Mouse (Mus musculus) splenic B cell, adult 2 months (primary cell): ENCODE results near the gene Ccdc85c.

Experiments used
- DNase-seq: peaks from one replicate; pipeline ENCODE4 v3.0.0-alpha.2; 2011; ENCODE audit warnings: low read depth, low spot score
- H3K27me3 ChIP-seq: 2 replicates; pipeline ENCODE4 v1.6.1; 2012; ENCODE audit warnings: mild to moderate bottlenecking, low read length, moderate library complexity, mixed read lengths; ENCODE audit not compliant: control insufficient read depth, poor library complexity, insufficient read depth, severe bottlenecking
- H3K36me3 ChIP-seq: 2 replicates; pipeline ENCODE4 v1.6.1; 2012; ENCODE audit warnings: mild to moderate bottlenecking, low read length, moderate library complexity, mixed read lengths; ENCODE audit not compliant: control insufficient read depth, poor library complexity, insufficient read depth, severe bottlenecking

The Ccdc85c gene

GRCm38 (mm10) chr12:108179246-108179320, 96.1 kb downstream of the Ccdc85c start, which contains the start of gene Setd3:
TSS of gene Setd3 (minus strand) at chr12:108179314.
- DNase-seq: no peak
- H3K27me3 ChIP-seq: no peaks in the 10 kb centered on the region
- peaks cover 2% of the 10 kb centered on the region; the same call in 1 of the 2 replicates for H3K36me3 ChIP-seq

- DNase-seq: no peak
- Histone ChIP-seq H3K27me3 (no peaks in the 10 kb centered on the region), H3K36me3 (peaks cover 2% of the 10 kb centered on the region; the same call in 1 of the 2 replicates)
Observed at GRCm38 (mm10) chr12:108178331-108179245, 96.6 kb downstream of the Ccdc85c start.

- no peak for DNase-seq
- Histone ChIP-seq H3K36me3 (no peaks in the 10 kb centered on the region), H3K27me3 (no peaks in the 10 kb centered on the region)
Observed at GRCm38 (mm10) chr12:108176366-108176765, 98.9 kb downstream of the Ccdc85c start.

GRCm38 (mm10) chr12:108174606-108175505, 100.4 kb downstream of the Ccdc85c start:
- Histone ChIP-seq H3K36me3 (no peaks in the 10 kb centered on the region), H3K27me3 (no peaks in the 10 kb centered on the region)
- DNase-seq: no peak

GRCm38 (mm10) chr12:108172639-108173038, 102.6 kb downstream of the Ccdc85c start:
- no peak for DNase-seq
- no peaks in the 10 kb centered on the region for H3K27me3 ChIP-seq
- H3K36me3 ChIP-seq: no peaks in the 10 kb centered on the region

- Histone ChIP-seq H3K36me3 (no peaks in the 10 kb centered on the region), H3K27me3 (no peaks in the 10 kb centered on the region)
- DNase-seq: no peak
Observed at GRCm38 (mm10) chr12:108171336-108171735, 103.9 kb downstream of the Ccdc85c start.

GRCm38 (mm10) chr12:108170467-108170866, 104.8 kb downstream of the Ccdc85c start:
- H3K36me3 ChIP-seq: no peaks in the 10 kb centered on the region
- no peaks in the 10 kb centered on the region for H3K27me3 ChIP-seq
- DNase-seq: peak; percentile 44

- Histone ChIP-seq H3K36me3 (no peaks in the 10 kb centered on the region), H3K27me3 (no peaks in the 10 kb centered on the region)
- no peak for DNase-seq
Observed at GRCm38 (mm10) chr12:108168909-108169308, 106.3 kb downstream of the Ccdc85c start.

- Histone ChIP-seq H3K27me3 (no peaks in the 10 kb centered on the region), H3K36me3 (peaks cover 5% of the 10 kb centered on the region)
- DNase-seq: no peak
Observed at GRCm38 (mm10) chr12:108163706-108164105, 111.5 kb downstream of the Ccdc85c start.

GRCm38 (mm10) chr12:108162036-108162435, 113.2 kb downstream of the Ccdc85c start:
- Histone ChIP-seq H3K36me3 (peaks cover 6% of the 10 kb centered on the region), H3K27me3 (no peaks in the 10 kb centered on the region)
- DNase-seq: peak; percentile 34

- Histone ChIP-seq H3K36me3 (peaks cover 6% of the 10 kb centered on the region), H3K27me3 (no peaks in the 10 kb centered on the region)
- DNase-seq: no peak
Observed at GRCm38 (mm10) chr12:108159863-108160262, 115.4 kb downstream of the Ccdc85c start.
